In the genomic region with DNA sequence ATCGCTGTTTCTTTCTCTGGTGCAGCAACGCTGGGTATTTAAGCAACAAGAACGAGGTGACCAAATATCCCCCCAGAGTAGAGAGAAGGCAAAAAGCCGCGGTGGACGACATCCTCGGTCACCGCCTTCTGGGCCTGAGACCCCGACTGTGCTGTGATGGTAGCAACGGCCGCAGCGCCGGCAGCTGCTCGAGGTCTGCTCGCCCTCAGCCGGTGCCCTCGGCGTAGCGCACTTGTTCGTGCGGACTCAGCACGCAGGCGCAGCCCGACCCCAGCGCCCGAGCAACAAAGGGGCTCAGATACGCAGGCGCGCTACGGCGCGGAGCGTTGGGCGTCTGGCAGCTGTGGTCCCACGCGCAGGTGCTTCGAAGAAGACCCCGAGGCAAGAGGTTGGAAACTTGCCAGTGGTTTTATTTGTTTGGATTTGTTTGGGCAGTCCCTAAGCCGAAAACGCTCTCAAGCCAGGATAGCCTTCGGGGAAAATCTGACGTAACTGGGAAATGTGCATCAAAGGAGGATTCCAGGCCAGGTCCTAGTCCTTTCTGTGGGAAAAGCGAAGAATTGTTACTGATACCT, we compare ENCODE assay signal across 8 mouse cellular contexts. TPM values are rescaled to one million over a fixed set of nuclear protein-coding genes. Genes with fewer than 3 reads are reported as not detected.
DNase-seq lines count a peak whose midpoint lies in the region; ATAC-seq and TF ChIP-seq lines count a peak whose summit lies in the region.

A gene (minus strand): TSS at position 197 of the 575 bp plus-strand sequence.

- DNase-seq in CD8-positive naive resting alpha-beta T cell, adult 2 months (ENCODE audit: low read depth in 2 of 2, low spot score in 2 of 2), result peak; percentile 76 to 78
- peak; percentile 81 for DNase-seq in c-Kit-positive CD71-negative TER-119-negative erythroid progenitor cells, embryonic 14.5 days (ENCODE audit: low read depth)
- DNase-seq in forebrain, embryonic 10.5 days (ENCODE audit: extremely low spot score, low spot score), result peak; percentile 93
- DNase-seq in kidney, postnatal 25 days, result peak; percentile 79 to 89
- DNase-seq in liver, embryonic 14.5 days (ENCODE audit: low read depth in 3 of 3, low spot score in 3 of 3), result peak; percentile 77 to 89 (median 80)
- DNase-seq in telencephalon, adult 2 months (ENCODE audit: low read depth, low spot score), result peak; percentile 88

- H3K27ac ChIP-seq in forebrain, embryonic 10.5 days, result peak within 1 kb of the TSS; percentile 91
- peak within 1 kb of the TSS; percentile 85 for H3K27ac ChIP-seq in heart, embryonic 15.5 days
- no peak within 1 kb of the TSS for H3K27ac ChIP-seq in liver, embryonic 14.5 days
- peak within 1 kb of the TSS; percentile 86 for H3K27ac ChIP-seq in neural tube, embryonic 12.5 days

- WGBS in forebrain, embryonic 10.5 days, result 2% methylated on average over 43 of the region's 43 CpGs
- WGBS in heart, embryonic 15.5 days, result 1% methylated on average over 43 of the region's 43 CpGs
- WGBS in liver, embryonic 14.5 days (ENCODE audit: insufficient replicate concordance), result 2% methylated on average over 43 of the region's 43 CpGs
- under 1% methylated on average over 43 of the region's 43 CpGs for WGBS in neural tube, embryonic 12.5 days

- peaks cover 19% of the 10 kb centered on the region for H3K4me1 ChIP-seq in forebrain, embryonic 10.5 days
- H3K4me1 ChIP-seq in heart, embryonic 15.5 days (replicated peaks), result peaks cover 11% of the 10 kb centered on the region
- peaks cover 3 to 6% of the 10 kb centered on the region in 2 experiments; a peak in 3 of 4 replicates for H3K4me1 ChIP-seq in liver, embryonic 14.5 days (replicated peaks; ENCODE audit: control insufficient read depth in 2 of 2, insufficient read depth in 2 of 2, low read length in 1 of 2)
- H3K4me1 ChIP-seq in neural tube, embryonic 12.5 days, result peaks cover 22% of the 10 kb centered on the region

- TF ChIP-seq EP300 in liver, embryonic 14.5 days (IDR thresholded peaks at IDR 0.05; ENCODE audit: low read depth), result no peak

- H3K4me2 ChIP-seq in heart, embryonic 15.5 days, result peak within 1 kb of the TSS; percentile 97
- peak within 1 kb of the TSS; percentile 98 for H3K4me2 ChIP-seq in liver, embryonic 14.5 days (ENCODE audit: low read depth)
- H3K4me2 ChIP-seq in neural tube, embryonic 12.5 days (replicated peaks), result peak within 1 kb of the TSS; percentile 64

- peak; percentile 98 for ATAC-seq in heart, embryonic 15.5 days (replicated peaks; ENCODE audit: insufficient number of reproducible peaks, insufficient read depth, low FRiP score, low read depth)
- ATAC-seq in liver, embryonic 14.5 days (ENCODE audit: insufficient read depth), result peak; percentile 92
- peak; percentile 97 for ATAC-seq in neural tube, embryonic 12.5 days (ENCODE audit: low FRiP score, low read depth)

- peak; percentile 60 for TF ChIP-seq CTCF in liver, embryonic 14.5 days (IDR thresholded peaks at IDR 0.05; ENCODE audit: low read depth)

- peak within 1 kb of the TSS; percentile 76 for H3K4me3 ChIP-seq in forebrain, embryonic 10.5 days
- H3K4me3 ChIP-seq in heart, embryonic 15.5 days, result peak within 1 kb of the TSS; percentile 75
- peak within 1 kb of the TSS; percentile 72 to 79 for H3K4me3 ChIP-seq in liver, embryonic 14.5 days (ENCODE audit: insufficient read depth in 1 of 2, low read depth in 2 of 2, low read length in 2 of 2)
- peak within 1 kb of the TSS; percentile 67 for H3K4me3 ChIP-seq in neural tube, embryonic 12.5 days

- no peaks in the 10 kb centered on the region for H3K27me3 ChIP-seq in forebrain, embryonic 10.5 days (ENCODE audit: poor library complexity, severe bottlenecking)
- no peaks in the 10 kb centered on the region for H3K27me3 ChIP-seq in heart, embryonic 15.5 days
- no peaks in the 10 kb centered on the region for H3K27me3 ChIP-seq in liver, embryonic 14.5 days (ENCODE audit: control insufficient read depth, insufficient read depth, low read length)
- no peaks in the 10 kb centered on the region for H3K27me3 ChIP-seq in neural tube, embryonic 12.5 days (replicated peaks)

- peaks cover 31% of the 10 kb centered on the region for H3K36me3 ChIP-seq in forebrain, embryonic 10.5 days (replicated peaks)
- H3K36me3 ChIP-seq in heart, embryonic 15.5 days, result peaks cover 17% of the 10 kb centered on the region
- no peaks in the 10 kb centered on the region; the same call in 1 of the 2 replicates for H3K36me3 ChIP-seq in liver, embryonic 14.5 days (replicated peaks; ENCODE audit: control insufficient read depth, insufficient read depth, low read depth)
- H3K36me3 ChIP-seq in neural tube, embryonic 12.5 days, result peaks cover 17% of the 10 kb centered on the region

- H3K9ac ChIP-seq in heart, embryonic 15.5 days, result peak within 1 kb of the TSS; percentile 79
- H3K9ac ChIP-seq in liver, embryonic 14.5 days (replicated peaks), result peak within 1 kb of the TSS; percentile 71
- H3K9ac ChIP-seq in neural tube, embryonic 12.5 days, result peak within 1 kb of the TSS; percentile 91

- H3K9me3 ChIP-seq in forebrain, embryonic 10.5 days, result no peaks in the 10 kb centered on the region
- no peaks in the 10 kb centered on the region for H3K9me3 ChIP-seq in heart, embryonic 15.5 days (replicated peaks)
- H3K9me3 ChIP-seq in liver, embryonic 14.5 days (ENCODE audit: control insufficient read depth, low read length), result no peaks in the 10 kb centered on the region
- no peaks in the 10 kb centered on the region for H3K9me3 ChIP-seq in neural tube, embryonic 12.5 days

RNA-seq across cellular contexts. Expression of the gene that starts here (rescaled TPM):
- 42.5 and 45.3 TPM in 2 replicates for polyA plus RNA-seq in forebrain, embryonic 10.5 days (2016; fragmentation: Nextera tagmentation; extraction: Ambion mirVana)
- 25.8 and 26.8 TPM in 2 replicates for polyA plus RNA-seq in heart, embryonic 15.5 days (2015; fragmentation: Nextera tagmentation; extraction: Ambion mirVana)
- 1.3 and 1.5 TPM in 2 replicates for polyA plus RNA-seq in liver, embryonic 14.5 days (2012; rRNA removed)
- 5.0 and 6.0 TPM in 2 replicates for polyA plus RNA-seq in liver, embryonic 14.5 days (2014; fragmentation: Nextera tagmentation; extraction: Ambion mirVana)
- polyA plus RNA-seq in neural tube, embryonic 12.5 days (2016; fragmentation: Nextera tagmentation; extraction: Ambion mirVana), result 148 and 158 TPM in 2 replicates
